Comparison of ENCODE assay signal across 8 mouse cellular contexts in genomic region chr1:126830031-126830927, GRCm38 (mm10). TPM values are rescaled to one million over a fixed set of nuclear protein-coding genes. Genes with fewer than 3 reads are reported as not detected.
A peak's percentile ranks its signal among the peaks of the same experiment; 100 is the strongest.
DNase-seq lines count a peak whose midpoint lies in the region; ATAC-seq lines count a peak whose summit lies in the region.

Gene Nckap5, minus strand, starts transcription at chr1:126830799.

- H3K4me1 ChIP-seq in intestine, embryonic 14.5 days (replicated peaks; ENCODE audit: control insufficient read depth, insufficient read depth, low read length): peaks cover 8% of the 10 kb centered on the region; the same call in 1 of the 2 replicates

- no peaks in the 10 kb centered on the region for H3K9me3 ChIP-seq in intestine, embryonic 14.5 days (ENCODE audit: control insufficient read depth, low read length)

- H3K36me3 ChIP-seq in intestine, embryonic 14.5 days (ENCODE audit: control insufficient read depth, insufficient read depth, low read length): no peaks in the 10 kb centered on the region

- under 1% methylated on average over 35 of the region's 35 CpGs for WGBS in intestine, embryonic 14.5 days

- H3K4me2 ChIP-seq in intestine, embryonic 14.5 days (ENCODE audit: low read length): peak within 1 kb of the TSS; percentile 84

- peak; percentile 72 for DNase-seq in adrenal gland, adult 2 months
- DNase-seq in embryo, embryonic 9.5 days (ENCODE audit: extremely low spot score): peak; percentile 47
- peak; percentile 61 to 80 for DNase-seq in gastrocnemius, postnatal 4 days (ENCODE audit: low spot score in 2 of 2)
- DNase-seq in intestine, embryonic 14.5 days (ENCODE audit: low spot score): peak; percentile 82
- DNase-seq in left cerebral cortex, adult 8-10 months (ENCODE audit: low spot score in 2 of 2): peak; percentile 44 to 57
- DNase-seq in lung, postnatal 4 days: peak; percentile 76 to 86
- DNase-seq in right cerebral cortex, postnatal 25 days: peak; percentile 69
- DNase-seq in natural killer cell, adult 2 months (ENCODE audit: low spot score in 2 of 2): no peak

- peak; percentile 67 for ATAC-seq in intestine, embryonic 14.5 days (replicated peaks; ENCODE audit: low FRiP score, low TSS enrichment, low read depth)

- peak within 1 kb of the TSS; percentile 37 for H3K4me3 ChIP-seq in intestine, embryonic 14.5 days (ENCODE audit: low read depth, low read length)

- H3K27ac ChIP-seq in intestine, embryonic 14.5 days (ENCODE audit: low read depth): no peak within 1 kb of the TSS

- peak within 1 kb of the TSS; percentile 20 for H3K9ac ChIP-seq in intestine, embryonic 14.5 days (ENCODE audit: low read length)

- no peaks in the 10 kb centered on the region for H3K27me3 ChIP-seq in intestine, embryonic 14.5 days (replicated peaks; ENCODE audit: control insufficient read depth, insufficient read depth, low read length)

RNA-seq across cellular contexts. Expression of gene Nckap5, which starts in this region (rescaled TPM):
- 10 to 100 TPM; 49.0 to 74.8 TPM for total RNA-seq in adrenal gland, adult 2 months (2021)
- 21.9 and 27.1 TPM in 2 replicates for polyA plus RNA-seq in adrenal gland, adult 2 months (2012; rRNA removed)
- 1 to 10 TPM; 6.7 to 7.5 TPM for total RNA-seq in gastrocnemius, postnatal 4 days (2021)
- polyA plus RNA-seq in intestine, embryonic 14.5 days (2014; fragmentation: Nextera tagmentation; extraction: Ambion mirVana): 8.6 and 10.1 TPM in 2 replicates
- total RNA-seq in left cerebral cortex, adult 8-10 months (2022): 1 to 10 TPM; 4.1 to 7.0 (median 5.9) TPM

Comparison
In these comparisons a context has a peak if more than half of its experiments do, and no peak if none do; other contexts are left out.
1. RNA of gene Nckap5 (total RNA-seq): 49.0 to 74.8 TPM in adrenal gland, adult 2 months; 6.7 to 7.5 TPM in gastrocnemius, postnatal 4 days and 4.1 to 7.0 TPM in left cerebral cortex, adult 8-10 months; every median in the first group is over 4 times any median in the second.
2. DNase-seq: peak in adrenal gland, adult 2 months (single experiment), embryo, embryonic 9.5 days (single experiment), gastrocnemius, postnatal 4 days (2 of 2), intestine, embryonic 14.5 days (single experiment), left cerebral cortex, adult 8-10 months (2 of 2), lung, postnatal 4 days (2 of 2) and right cerebral cortex, postnatal 25 days (single experiment); none in natural killer cell, adult 2 months (0 of 2).